Mouse (Mus musculus) kidney, adult 8-10 months (tissue): ENCODE results near the gene Smyd3.
A peak's percentile ranks its signal among the peaks of the same experiment; 100 is the strongest.

Experiments
- DNase-seq, 2 experiments: peaks; one replicate each; pipeline ENCODE4 v3.0.0; 2022

The Smyd3 gene

GRCm38 (mm10) chr1:179282821-179283220 is 235.0 kb downstream of the Smyd3 start:
- no peak for DNase-seq

DNA sequence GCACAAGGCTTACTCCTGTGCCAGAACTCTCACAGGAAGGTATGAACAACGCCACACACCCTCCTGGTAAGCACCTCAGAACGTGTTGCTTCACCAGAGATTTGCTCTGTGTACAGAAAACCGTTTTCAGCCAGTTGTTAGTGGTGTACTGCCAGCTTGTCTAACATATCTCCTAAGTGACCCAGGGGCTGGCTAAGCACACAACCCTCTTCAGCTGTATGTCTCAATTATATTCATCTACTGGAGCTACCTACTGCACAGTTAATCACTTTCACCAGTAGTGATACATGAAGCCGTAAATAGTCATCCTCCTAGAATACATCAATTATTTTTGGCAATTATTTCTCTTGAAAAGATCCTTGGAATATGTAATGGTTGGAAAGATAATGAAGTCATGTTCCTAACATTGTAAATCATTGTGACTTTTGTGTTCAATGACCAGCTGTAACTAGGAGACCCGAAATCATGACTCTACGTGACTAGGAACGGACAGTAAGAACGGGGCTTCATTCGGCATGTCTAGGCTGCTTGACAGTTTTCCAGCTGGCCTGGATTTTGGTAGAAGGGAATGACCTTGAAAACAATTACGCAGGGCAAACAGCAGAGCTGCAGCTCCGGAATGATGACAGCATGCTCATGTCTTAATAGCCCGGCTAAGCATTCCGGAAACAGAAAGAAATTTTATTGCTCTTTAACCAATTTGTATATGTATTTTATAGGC is 236.3 kb downstream of the Smyd3 start:
- DNase-seq, result no peak

DNA sequence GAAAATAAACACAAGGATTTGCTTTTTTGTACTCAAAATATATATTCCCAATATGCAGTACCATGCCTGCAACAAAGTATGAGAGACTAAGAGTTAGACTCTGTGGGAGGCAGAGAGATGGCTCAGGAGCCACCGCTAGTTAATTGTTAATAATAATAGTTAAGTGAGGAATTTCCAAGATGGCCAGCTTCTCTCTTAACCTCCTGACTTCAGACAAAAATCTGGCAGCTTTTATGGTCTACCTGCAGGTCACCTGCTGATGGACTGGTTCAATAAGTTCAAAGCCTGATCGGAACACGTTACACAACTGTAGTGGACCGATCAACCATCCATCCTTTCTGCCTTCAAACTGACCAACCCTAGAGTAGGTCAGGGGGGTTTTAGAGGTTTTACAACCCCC is 238.7 kb downstream of the Smyd3 start:
- peak; percentile 43 to 54 for DNase-seq

DNA sequence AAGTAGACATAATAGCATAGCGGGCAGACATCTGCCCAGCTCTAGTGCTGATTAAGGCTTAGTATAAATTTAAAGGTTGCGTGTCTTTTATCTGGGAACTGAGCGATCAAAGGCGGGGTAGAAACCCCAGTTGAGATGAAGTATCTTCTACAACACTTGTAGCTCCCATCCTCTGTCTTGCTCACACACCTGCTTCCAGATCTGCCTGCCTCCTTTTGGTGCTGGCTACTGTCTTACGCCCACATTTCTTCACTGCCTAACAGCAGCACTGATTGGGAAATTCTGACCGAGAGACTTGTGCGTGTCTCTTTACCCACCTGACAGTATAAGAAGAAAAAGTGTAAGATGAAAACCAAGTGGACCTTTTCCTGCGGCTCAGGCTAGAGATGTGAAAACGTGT is 240.5 kb downstream of the Smyd3 start:
- DNase-seq, result no peak

- no peak for DNase-seq
These were observed 241.0 kb downstream of the Smyd3 start for GRCm38 (mm10) chr1:179276866-179277265.

- DNase-seq, result no peak
These were observed 244.9 kb downstream of the Smyd3 start for GRCm38 (mm10) chr1:179272926-179273325.

GRCm38 (mm10) chr1:179272351-179272750 is 245.5 kb downstream of the Smyd3 start:
- no peak for DNase-seq

DNA sequence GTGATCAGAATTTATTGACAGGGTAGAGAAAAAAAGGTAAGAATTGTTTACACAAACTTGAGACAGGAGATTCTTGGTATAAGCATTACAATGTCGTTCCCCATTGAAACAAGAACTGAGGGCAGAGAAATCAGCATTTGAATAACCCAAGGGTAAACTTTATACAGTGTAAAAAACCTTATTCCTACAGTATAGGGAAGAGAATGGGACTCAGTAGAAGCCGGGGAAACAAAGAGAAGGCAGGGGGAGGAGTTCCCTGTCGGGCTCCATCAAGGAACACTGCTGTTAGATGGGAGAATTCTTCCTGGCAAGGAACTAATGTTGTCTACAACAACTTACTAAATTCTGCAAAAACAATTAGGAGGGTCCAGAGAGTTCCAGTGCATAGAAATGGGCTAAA is 250.9 kb downstream of the Smyd3 start:
- DNase-seq, result no peak

- DNase-seq, result no peak
These were observed 256.3 kb downstream of the Smyd3 start for GRCm38 (mm10) chr1:179261496-179261966.

DNA sequence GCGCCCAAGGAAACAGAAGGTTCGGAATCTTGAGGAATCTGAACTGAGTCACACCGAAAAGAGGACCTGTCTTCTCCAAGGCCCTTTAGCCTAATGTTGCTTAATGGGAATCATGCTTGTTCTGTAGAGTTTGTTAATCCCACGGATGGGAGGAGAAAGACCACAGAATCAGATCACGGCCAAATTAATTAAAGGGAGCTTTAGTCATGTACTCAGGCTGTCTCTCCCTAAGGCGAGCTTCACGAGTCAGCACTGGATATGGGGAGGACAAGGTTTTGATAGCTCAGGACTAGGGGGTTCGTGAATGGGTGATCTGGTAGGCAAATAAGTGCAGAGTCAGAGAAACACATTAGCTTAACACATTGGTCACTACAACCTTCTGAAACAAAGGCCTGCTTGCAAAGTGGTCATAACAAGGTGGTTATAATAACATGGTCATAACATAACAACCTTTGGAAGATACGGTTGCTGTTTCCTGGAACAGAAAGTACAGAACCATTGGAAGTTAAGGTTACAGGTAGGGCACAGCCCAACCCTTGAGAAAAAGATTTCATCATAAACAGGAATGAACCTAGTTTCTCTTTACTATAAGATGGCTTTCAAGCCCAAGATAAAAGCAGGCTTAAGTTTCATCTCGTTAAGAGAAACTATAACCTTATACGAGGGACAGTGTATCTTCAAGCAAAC is 261.9 kb downstream of the Smyd3 start:
- no peak for DNase-seq

DNA sequence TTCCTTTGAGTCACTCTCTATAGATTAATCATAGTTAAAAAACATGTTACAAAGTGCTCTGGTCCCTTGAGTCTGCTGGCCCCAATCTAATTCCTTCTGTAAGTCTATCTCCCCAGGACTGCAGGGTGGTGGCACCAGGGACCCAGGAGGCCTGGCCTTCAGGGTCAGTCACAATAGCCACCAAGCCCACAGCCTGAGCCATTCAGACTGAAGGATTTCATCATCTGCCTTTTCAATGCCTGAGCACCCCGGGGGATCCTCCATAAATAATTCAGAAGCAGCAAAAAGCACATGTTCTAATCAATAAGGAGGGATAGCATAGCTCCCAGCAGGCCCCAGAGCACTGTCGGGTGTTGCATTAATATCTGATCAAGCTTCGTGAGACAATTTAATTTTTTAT is 263.3 kb downstream of the Smyd3 start:
- no peak for DNase-seq

GRCm38 (mm10) chr1:179252611-179253010 is 265.2 kb downstream of the Smyd3 start:
- no peak for DNase-seq

GRCm38 (mm10) chr1:179250388-179250787 is 267.5 kb downstream of the Smyd3 start:
- no peak for DNase-seq

DNA sequence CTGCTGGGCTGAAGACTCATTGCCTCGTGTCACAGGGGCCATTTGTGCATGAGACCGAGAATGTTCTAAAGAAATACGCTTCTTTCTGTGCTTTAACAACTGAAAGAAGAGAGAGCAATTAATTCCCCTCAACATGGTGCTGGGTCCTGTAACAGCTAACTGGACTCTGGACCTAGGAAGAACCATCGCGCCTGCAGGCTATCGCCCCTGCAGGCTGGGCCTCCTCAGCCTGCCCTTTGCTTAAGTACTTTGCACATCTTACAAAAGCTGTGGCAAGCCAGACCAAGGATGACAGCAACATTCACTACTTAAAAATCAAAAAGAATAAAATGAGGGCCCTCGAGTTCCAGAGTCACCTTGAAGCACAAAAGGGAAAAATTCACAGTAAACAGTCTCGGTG is 274.3 kb downstream of the Smyd3 start:
- no peak for DNase-seq

DNA sequence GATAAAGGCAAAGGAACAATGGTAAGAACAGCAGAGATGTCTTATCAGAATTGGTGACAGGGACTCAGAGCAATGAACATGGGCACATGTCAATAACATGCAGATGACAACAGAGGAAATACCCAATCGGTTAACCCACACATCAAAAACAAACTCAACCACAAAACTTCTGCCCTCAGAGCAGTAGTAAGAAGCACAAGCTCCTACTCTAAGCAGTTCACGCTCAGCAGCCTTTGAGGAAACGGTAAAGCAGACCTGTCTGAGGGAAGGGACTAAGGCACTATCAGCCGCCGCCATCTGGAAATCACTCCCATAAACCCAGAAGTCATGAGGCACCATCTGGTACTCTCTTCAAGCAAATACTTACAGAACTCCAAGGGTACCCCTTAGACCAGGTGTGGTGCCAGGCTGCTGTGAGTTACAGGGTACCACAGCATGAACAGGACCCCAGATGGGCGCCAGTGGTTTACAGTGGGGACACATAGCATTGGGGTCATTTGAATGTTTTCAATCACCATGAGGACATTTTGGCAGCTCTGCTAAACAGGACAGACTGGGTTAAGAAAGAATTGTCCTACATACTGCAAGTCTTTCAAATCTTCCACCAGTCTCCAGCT is 277.1 kb downstream of the Smyd3 start:
- no peak for DNase-seq

DNA sequence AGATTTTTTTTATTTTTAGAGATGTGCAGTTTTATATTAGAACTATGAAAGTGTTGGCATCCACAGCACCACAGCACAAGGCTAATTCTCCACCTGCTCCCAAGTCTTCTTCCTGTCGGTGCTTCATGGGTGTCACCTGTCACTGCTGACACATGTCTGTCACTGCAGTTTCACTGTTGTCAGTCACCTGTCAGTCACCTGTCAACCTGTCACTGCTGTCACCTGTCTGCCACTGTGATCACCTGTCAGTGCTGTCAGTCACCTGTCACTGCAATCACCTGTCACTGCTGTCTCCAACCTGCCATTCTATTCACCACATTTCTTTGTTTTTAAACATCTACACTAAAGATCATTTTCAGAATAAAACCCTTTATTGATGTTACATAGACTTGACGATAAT is 279.2 kb downstream of the Smyd3 start:
- DNase-seq, result no peak

DNA sequence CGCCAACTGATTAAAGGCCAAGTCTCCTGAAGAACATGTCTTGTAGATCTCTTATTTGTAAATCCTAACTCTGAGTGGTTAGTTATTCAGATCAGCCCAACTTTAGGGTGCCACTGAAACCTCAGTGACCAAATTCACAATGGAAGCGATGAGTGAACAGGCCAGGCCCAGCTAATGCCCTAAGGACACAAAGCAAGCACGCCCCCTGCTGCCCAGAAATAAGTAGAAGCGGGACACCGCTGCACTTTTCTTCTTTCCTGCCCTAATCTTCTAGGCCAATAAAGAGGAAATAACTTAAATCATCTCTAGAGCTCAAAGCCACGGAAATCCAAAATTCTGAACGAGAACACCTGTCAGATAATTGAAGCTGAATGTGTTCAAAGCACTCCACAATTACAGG is 279.9 kb downstream of the Smyd3 start:
- peak in 1 of 2 experiments; percentile 8 for DNase-seq

- no peak for DNase-seq
These were observed 281.5 kb downstream of the Smyd3 start for GRCm38 (mm10) chr1:179236217-179236840.

- peak; percentile 49 to 75 for DNase-seq
These were observed 285.8 kb downstream of the Smyd3 start for GRCm38 (mm10) chr1:179231777-179232661.

DNA sequence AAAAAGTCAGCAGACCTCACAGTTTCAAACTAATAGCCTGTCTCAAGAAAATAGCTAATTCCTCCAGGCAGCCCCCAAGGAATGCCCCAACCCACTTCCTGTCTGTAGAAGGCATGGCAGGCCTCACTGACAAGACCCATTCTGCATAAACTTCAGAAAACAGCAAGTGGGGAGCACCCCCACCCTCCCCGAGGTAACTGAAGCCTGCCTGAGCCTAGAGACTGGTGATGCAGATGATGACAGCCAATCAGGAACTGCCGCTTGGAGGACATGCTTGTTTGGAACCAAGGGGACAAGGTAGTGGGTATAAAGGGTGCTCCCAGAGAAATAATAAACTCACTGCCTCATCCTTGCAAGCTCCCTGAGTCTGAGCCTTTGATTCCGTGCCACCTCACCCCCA is 288.3 kb downstream of the Smyd3 start:
- no peak for DNase-seq

DNA sequence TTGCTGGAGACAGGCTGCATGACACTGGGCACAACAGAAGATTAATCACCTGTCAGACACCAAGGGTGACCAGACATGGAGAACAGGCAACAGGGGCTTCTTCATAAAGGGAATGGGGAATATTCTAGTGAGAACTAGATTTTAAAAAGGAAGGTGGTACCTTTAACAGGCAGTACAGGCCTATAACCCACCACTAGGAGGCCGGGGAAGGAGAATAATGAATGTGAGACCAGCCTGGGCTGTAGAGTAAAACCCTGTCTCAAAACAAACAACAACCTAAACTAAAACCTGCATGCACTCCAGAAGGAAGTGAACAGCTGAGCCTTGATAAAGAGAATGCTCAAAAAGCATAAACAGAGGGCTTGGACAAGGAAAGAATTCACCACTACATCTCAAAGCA is 297.6 kb downstream of the Smyd3 start:
- DNase-seq, result no peak

GRCm38 (mm10) chr1:179218061-179218460 is 299.8 kb downstream of the Smyd3 start:
- DNase-seq, result no peak

- DNase-seq, result no peak
These were observed 300.8 kb downstream of the Smyd3 start for GRCm38 (mm10) chr1:179217036-179217435.
